Mouse (Mus musculus) myocyte (in vitro differentiated cells): Measurements from ENCODE around the gene Gm5737.

ENCODE experiments used
- E2F4 ChIP-seq: IDR thresholded peaks from one replicate; pipeline ENCODE4 v1.6.1; 2011; ENCODE audit warnings: mild to moderate bottlenecking, control low read depth, moderate library complexity; ENCODE audit not compliant: insufficient read depth
- MAX ChIP-seq: IDR thresholded peaks from one replicate; pipeline ENCODE4 v1.6.1; 2011; ENCODE audit warnings: low read depth, mild to moderate bottlenecking, control low read depth
- MYOG ChIP-seq, 3 experiments: IDR thresholded peaks; one replicate each; pipeline ENCODE4 v1.6.1; 2011; ENCODE audit warnings: control low read depth in 2 of 3, low read depth in 2 of 3, mild to moderate bottlenecking in 2 of 3; ENCODE audit not compliant: insufficient read length in 2 of 3, control insufficient read depth in 1 of 3, insufficient read depth in 1 of 3
- POLR2A ChIP-seq: IDR thresholded peaks from one replicate; pipeline ENCODE4 v1.6.1; 2011; ENCODE audit warnings: low read depth, mild to moderate bottlenecking, control low read depth, moderate library complexity; ENCODE audit not compliant: insufficient read length

- TF ChIP-seq E2F4 (no peak), POLR2A (no peak), MYOG (IDR thresholded peaks at IDR 0.05; ENCODE audit: control insufficient read depth in 1 of 3, insufficient read depth in 1 of 3, insufficient read length in 2 of 3, low read depth in 2 of 3) (no peak), MAX (no peak)
Observed at GRCm38 (mm10) chr7:120873083-120873482, 60.9 kb downstream of the Gm5737 start.
